12 mouse cellular contexts compared by ENCODE assay signal in genomic region chr7:73094059-73094458, GRCm38 (mm10).
DNase-seq lines count a peak whose midpoint lies in the region; ATAC-seq and TF ChIP-seq lines count a peak whose summit lies in the region.
"Had no signal": no experiment of that assay in that cellular context is flagged by ENCODE, and none has a peak within 500 bp of the region (broad histone marks: within the 10 kb centered on the region; RNA-seq: fewer than 3 reads in every experiment).

No protein-coding gene starts in this region.

- H3K9me3 ChIP-seq in liver, postnatal 0 days (ENCODE audit: low read length): no peaks in the 10 kb centered on the region
- H3K9me3 ChIP-seq in liver, embryonic 12.5 days (replicated peaks): no peaks in the 10 kb centered on the region
- no peaks in the 10 kb centered on the region for H3K9me3 ChIP-seq in midbrain, embryonic 15.5 days
- H3K9me3 ChIP-seq: embryonic facial prominence, embryonic 12.5 days; limb, embryonic 12.5 days; midbrain, embryonic 12.5 days had no signal

- 42% methylated on average over 3 of the region's 3 CpGs for WGBS in liver, postnatal 0 days (ENCODE audit: insufficient replicate concordance)
- WGBS in liver, embryonic 12.5 days (ENCODE audit: insufficient replicate concordance): 34% methylated on average over 3 of the region's 3 CpGs
- WGBS in midbrain, embryonic 15.5 days: 53% methylated on average over 3 of the region's 3 CpGs

- H3K27me3 ChIP-seq in liver, postnatal 0 days (ENCODE audit: insufficient read depth, low read length): no peaks in the 10 kb centered on the region
- H3K27me3 ChIP-seq in liver, embryonic 12.5 days (replicated peaks): no peaks in the 10 kb centered on the region
- no peaks in the 10 kb centered on the region for H3K27me3 ChIP-seq in midbrain, embryonic 15.5 days (replicated peaks)
- H3K27me3 ChIP-seq: embryonic facial prominence, embryonic 12.5 days; limb, embryonic 12.5 days; midbrain, embryonic 12.5 days had no signal

- no peak for ATAC-seq in liver, postnatal 0 days
- no peak for ATAC-seq in liver, embryonic 12.5 days
- ATAC-seq in midbrain, embryonic 15.5 days (replicated peaks): no peak

- H3K27ac ChIP-seq in gastrocnemius, adult 2 months: no peak overlapping the region
- no peak overlapping the region for H3K27ac ChIP-seq in liver, postnatal 0 days (ENCODE audit: low read depth)
- H3K27ac ChIP-seq in liver, embryonic 12.5 days: no peak overlapping the region
- H3K27ac ChIP-seq in cortical plate, adult 2 months (ENCODE audit: insufficient read depth, low read length): no peak overlapping the region
- H3K27ac ChIP-seq in midbrain, embryonic 15.5 days: no peak overlapping the region
- H3K27ac ChIP-seq: embryonic facial prominence, embryonic 12.5 days; limb, embryonic 12.5 days; midbrain, embryonic 12.5 days had no signal

- H3K9ac ChIP-seq in liver, postnatal 0 days (replicated peaks): no peak overlapping the region
- H3K9ac ChIP-seq in liver, embryonic 12.5 days: no peak overlapping the region
- no peak overlapping the region for H3K9ac ChIP-seq in midbrain, embryonic 15.5 days
- H3K9ac ChIP-seq: embryonic facial prominence, embryonic 12.5 days; limb, embryonic 12.5 days; midbrain, embryonic 12.5 days had no signal

- no peak for DNase-seq in gastrocnemius, adult 2 months
- no peak for DNase-seq in gastrocnemius, adult 8-10 months (ENCODE audit: low spot score in 2 of 2)
- DNase-seq in liver, postnatal 0 days: no peak
- peak; percentile 20 for DNase-seq in skeletal muscle tissue, adult 2 months (ENCODE audit: low read depth, low spot score)
- no peak for DNase-seq in thymus, postnatal 25 days
- DNase-seq: right cerebral cortex, adult 18-20 months had no signal

- no peak overlapping the region for H3K4me3 ChIP-seq in gastrocnemius, adult 2 months
- no peak overlapping the region for H3K4me3 ChIP-seq in liver, postnatal 0 days (ENCODE audit: low read depth, low read length)
- no peak overlapping the region for H3K4me3 ChIP-seq in liver, embryonic 12.5 days
- H3K4me3 ChIP-seq in cortical plate, adult 2 months (ENCODE audit: insufficient read depth, low read length): no peak overlapping the region
- H3K4me3 ChIP-seq in midbrain, embryonic 15.5 days: no peak overlapping the region
- H3K4me3 ChIP-seq: embryonic facial prominence, embryonic 12.5 days; limb, embryonic 12.5 days; midbrain, embryonic 12.5 days had no signal

- TF ChIP-seq EP300 in liver, postnatal 0 days (IDR thresholded peaks at IDR 0.05; ENCODE audit: low read depth): no peak

- H3K4me2 ChIP-seq in liver, postnatal 0 days (ENCODE audit: low read depth, low read length): no peak overlapping the region
- H3K4me2 ChIP-seq in liver, embryonic 12.5 days: no peak overlapping the region
- no peak overlapping the region for H3K4me2 ChIP-seq in midbrain, embryonic 15.5 days
- H3K4me2 ChIP-seq: embryonic facial prominence, embryonic 12.5 days; limb, embryonic 12.5 days; midbrain, embryonic 12.5 days had no signal

- no peaks in the 10 kb centered on the region for H3K4me1 ChIP-seq in liver, postnatal 0 days (ENCODE audit: insufficient read depth)
- H3K4me1 ChIP-seq in liver, embryonic 12.5 days: no peaks in the 10 kb centered on the region
- no peaks in the 10 kb centered on the region for H3K4me1 ChIP-seq in cortical plate, adult 2 months (ENCODE audit: control insufficient read depth, insufficient read depth, low read length)
- no peaks in the 10 kb centered on the region for H3K4me1 ChIP-seq in midbrain, embryonic 15.5 days
- H3K4me1 ChIP-seq: embryonic facial prominence, embryonic 12.5 days; limb, embryonic 12.5 days; midbrain, embryonic 12.5 days had no signal

- no peak for TF ChIP-seq POLR2A in cortical plate, adult 2 months (IDR thresholded peaks at IDR 0.05; ENCODE audit: extremely low read depth, insufficient read depth, low read length)

- TF ChIP-seq CTCF in gastrocnemius, adult 2 months (IDR thresholded peaks at IDR 0.05): peak; percentile 57
- 0 out of 2 replicates have a peak, but pooled peaks have one; percentile 9 for TF ChIP-seq CTCF in liver, postnatal 0 days (IDR thresholded peaks at IDR 0.05; ENCODE audit: low read depth)
- peak; percentile 43; the same call in 1 of the 2 replicates for TF ChIP-seq CTCF in cortical plate, adult 2 months (IDR thresholded peaks at IDR 0.05; ENCODE audit: extremely low read depth, insufficient read depth, low read length)

- intact Hi-C loops in gastrocnemius, adult 2 months (cut with DNase I): no loop called here

- no peaks in the 10 kb centered on the region for H3K36me3 ChIP-seq in liver, postnatal 0 days (replicated peaks; ENCODE audit: insufficient read depth, low read length)
- H3K36me3 ChIP-seq in liver, embryonic 12.5 days: no peaks in the 10 kb centered on the region
- H3K36me3 ChIP-seq in midbrain, embryonic 15.5 days (replicated peaks): no peaks in the 10 kb centered on the region
- H3K36me3 ChIP-seq: embryonic facial prominence, embryonic 12.5 days; limb, embryonic 12.5 days; midbrain, embryonic 12.5 days had no signal
